Mouse (Mus musculus) kidney, adult 11 months (tissue): Measurements from ENCODE around the gene Nbl1.

Source experiments
- DNase-seq: peaks from one replicate; pipeline ENCODE4 v3.0.0; 2022

The Nbl1 gene

DNA sequence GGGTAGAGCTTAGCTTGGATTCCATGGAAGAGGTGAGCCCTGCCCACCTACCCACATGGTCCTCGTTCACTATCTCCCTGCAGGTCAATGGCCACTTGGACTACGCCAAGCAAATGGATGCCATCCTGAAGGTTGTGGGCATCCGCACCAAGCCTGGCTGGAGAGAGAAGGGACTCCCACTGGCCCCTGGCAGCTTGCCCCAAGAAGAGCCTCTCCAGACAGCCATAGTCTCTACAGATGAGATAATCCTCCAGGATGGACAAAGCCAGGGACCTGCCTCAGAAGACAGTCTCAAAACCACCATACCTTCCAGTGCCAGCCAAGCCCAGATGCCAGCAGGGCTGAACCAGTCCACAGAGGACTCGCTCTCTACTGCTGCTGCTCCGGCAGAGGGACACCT lies 34.8 kb downstream of the Nbl1 start:
- DNase-seq, result no peak

- no peak for DNase-seq
These were observed 35.5 kb downstream of the Nbl1 start for GRCm38 (mm10) chr4:139057291-139057690.

GRCm38 (mm10) chr4:139055744-139056143 lies 37.0 kb downstream of the Nbl1 start:
- no peak for DNase-seq

DNA sequence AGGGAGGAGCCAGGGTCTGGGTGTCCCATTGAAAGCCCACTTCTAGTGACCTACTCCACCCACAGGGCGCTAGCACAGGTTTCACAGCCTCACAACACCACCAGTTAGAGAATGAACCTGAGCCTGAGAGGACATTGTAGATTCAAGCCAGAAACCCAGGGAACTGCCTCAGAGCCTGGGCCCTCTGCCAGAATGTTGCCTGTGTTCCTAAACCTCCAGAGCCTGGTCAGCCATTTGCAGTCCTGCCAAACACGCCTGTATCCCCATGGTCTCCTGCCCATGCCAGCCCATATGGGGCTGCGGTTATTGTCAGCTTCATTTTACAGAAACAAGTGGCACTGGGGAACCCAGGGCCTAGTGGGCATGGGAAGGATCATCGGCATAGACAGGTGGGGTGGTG lies 37.5 kb downstream of the Nbl1 start:
- DNase-seq, result no peak

- DNase-seq, result no peak
These were observed 38.4 kb downstream of the Nbl1 start for GRCm38 (mm10) chr4:139054300-139054923.

- DNase-seq, result no peak
These were observed 39.4 kb downstream of the Nbl1 start for GRCm38 (mm10) chr4:139053391-139053790.

- DNase-seq, result no peak
These were observed 40.0 kb downstream of the Nbl1 start for GRCm38 (mm10) chr4:139052796-139053195.

DNA sequence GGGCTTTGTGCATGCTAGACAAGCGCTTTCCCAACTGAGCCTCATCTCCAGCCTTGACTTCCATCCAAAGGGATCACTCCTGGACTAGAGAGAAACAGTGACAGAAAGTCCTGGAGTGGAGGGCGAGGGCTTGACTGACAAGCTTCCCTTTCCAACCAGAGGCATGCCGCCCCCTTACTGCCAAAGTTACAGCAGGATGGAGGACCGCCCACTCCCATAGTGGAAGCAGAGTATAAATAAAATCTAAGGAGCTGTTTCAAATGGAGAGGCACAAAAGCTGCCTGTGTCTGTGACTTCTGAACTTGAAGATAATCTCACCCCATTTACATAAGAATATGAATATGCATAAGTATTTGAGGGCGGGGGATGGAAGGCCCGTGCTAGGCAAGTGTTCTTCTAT lies 44.3 kb downstream of the Nbl1 start:
- DNase-seq, result no peak

DNA sequence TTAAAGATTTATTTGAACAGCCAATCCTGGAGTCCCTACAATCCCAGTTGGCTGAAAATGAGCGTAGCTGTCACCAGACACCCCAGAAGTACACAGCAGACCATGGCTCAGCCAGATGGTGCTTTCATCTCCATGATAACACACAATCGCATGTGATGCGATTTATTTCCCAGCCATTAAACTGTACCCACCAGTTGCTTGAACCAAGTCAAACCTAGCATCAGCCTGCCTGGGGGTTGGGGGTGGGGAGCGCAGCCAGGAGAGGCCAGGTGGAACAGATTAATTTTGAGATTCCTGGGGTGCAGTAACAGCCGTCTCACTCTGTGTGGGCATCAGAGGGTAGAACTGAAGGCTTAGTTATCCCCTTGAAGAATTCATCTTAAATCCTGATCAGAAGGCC lies 46.4 kb downstream of the Nbl1 start:
- no peak for DNase-seq

DNA sequence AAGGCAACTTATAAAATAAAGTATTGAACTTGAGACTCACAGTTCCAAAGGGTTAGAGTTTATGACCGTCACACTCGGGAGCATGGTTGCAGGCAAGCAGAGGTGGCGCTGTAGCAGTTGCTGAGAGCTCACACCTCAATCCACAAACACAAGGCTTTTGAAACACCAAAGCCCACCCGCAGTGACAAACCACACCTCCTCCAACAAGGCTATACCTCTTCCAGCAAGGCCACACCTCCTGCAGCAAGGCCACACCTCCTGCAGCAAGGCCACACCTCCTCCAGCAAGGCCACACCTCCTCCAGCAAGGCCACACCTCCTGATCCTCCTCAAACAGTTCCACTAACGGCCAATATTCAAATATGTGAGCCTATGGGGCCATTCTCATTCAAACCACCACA lies 48.2 kb downstream of the Nbl1 start:
- no peak for DNase-seq

DNA sequence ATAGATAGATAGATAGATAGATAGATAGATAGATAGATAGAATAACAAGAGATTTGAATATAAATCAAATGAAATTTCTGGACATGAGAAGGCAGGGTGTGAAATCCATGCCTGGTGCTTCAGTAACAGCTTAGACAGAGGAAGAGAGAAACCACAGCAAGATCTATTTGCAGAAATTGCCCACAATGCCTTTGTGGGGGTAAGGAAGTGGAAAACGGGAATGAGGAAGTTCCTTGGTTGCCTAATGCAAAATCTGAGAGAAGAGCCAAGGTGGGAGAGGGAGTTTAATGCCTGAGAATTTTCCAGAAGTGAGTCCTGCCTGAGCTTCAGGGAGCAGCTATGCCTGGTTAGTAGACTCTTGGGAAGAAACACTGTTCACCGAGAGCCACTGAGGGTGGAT lies 49.2 kb downstream of the Nbl1 start:
- no peak for DNase-seq

GRCm38 (mm10) chr4:139042611-139043010 lies 50.2 kb downstream of the Nbl1 start:
- no peak for DNase-seq

DNA sequence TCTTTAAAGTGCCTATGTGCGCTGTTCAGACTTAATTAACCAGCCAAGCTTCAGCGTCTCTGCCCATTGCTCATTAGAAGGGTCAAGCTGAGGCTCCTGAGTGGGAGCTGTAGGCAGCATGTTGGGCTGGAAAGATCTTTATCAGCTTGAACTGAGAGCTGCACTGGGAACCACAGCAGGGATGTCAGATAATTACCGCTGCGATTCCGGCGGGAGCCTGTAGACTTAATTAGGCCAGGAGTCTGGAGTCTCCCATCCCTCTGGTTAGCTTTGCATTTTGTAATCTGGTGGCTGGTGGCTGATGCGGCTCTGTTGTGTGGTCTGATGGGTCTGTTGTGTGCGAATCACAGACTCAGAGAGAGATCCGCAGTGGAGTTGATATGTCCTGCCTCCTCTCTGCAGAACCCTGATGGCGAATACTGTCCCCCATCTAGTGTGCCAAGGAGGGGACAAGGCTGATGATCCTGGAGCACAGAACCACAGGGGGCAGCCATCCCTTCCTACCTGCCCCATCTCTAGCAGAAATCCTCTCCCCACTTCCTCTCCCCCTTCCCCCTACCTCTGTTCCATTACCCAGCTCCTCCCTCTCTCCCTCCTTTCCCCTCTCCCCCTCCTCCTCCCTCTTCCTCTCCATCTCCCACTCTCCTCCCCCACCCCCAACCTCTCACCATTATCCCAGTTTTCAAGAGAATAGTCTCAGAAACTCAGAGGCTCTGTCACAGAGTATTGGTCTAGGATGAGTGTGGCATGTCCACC lies 52.5 kb downstream of the Nbl1 start:
- no peak for DNase-seq

- no peak for DNase-seq
These were observed 54.8 kb downstream of the Nbl1 start for GRCm38 (mm10) chr4:139037795-139038607.

GRCm38 (mm10) chr4:139035799-139036198 lies 57.0 kb downstream of the Nbl1 start:
- no peak for DNase-seq

GRCm38 (mm10) chr4:139034942-139035341 lies 57.9 kb downstream of the Nbl1 start:
- no peak for DNase-seq

GRCm38 (mm10) chr4:139034540-139034939 lies 58.3 kb downstream of the Nbl1 start:
- DNase-seq, result no peak

GRCm38 (mm10) chr4:139034010-139034367 lies 58.8 kb downstream of the Nbl1 start:
- no peak for DNase-seq

- no peak for DNase-seq
These were observed 59.4 kb downstream of the Nbl1 start for GRCm38 (mm10) chr4:139033263-139034009.

- no peak for DNase-seq
These were observed 60.3 kb downstream of the Nbl1 start for GRCm38 (mm10) chr4:139032521-139032920.
